Mouse (Mus musculus) testis, adult 2 months (tissue): ENCODE results near the gene Trib3.

Source experiments
- CTCF ChIP-seq: fragments of 200-500 bp; IDR thresholded peaks from 2 replicates; pipeline ENCODE4 v1.5.1; 2012; ENCODE audit warnings: low read depth, mild to moderate bottlenecking, inconsistent platforms, low read length, moderate library complexity; ENCODE audit not compliant: control insufficient read depth, insufficient read depth, insufficient replicate concordance
- POLR2A ChIP-seq: fragments of 200-500 bp; IDR thresholded peaks from 2 replicates; pipeline ENCODE4 v1.6.1; 2012; ENCODE audit warnings: low read depth, mild to moderate bottlenecking, inconsistent platforms, low read length, moderate library complexity; ENCODE audit not compliant: control insufficient read depth

GRCm38 (mm10) chr2:152321558-152321957 lies 22.3 kb downstream of the Trib3 start:
- no peak for TF ChIP-seq POLR2A
- no peak for TF ChIP-seq CTCF
